Mouse (Mus musculus) ES-E14 (cell line): ENCODE measurements around the gene Olfr64.

Experiments
- MAFK ChIP-seq: IDR thresholded peaks from 2 replicates; pipeline ENCODE4 v1.6.1; 2014; ENCODE audit warnings: mild to moderate bottlenecking, low read depth, low read length, inconsistent platforms; ENCODE audit not compliant: insufficient read depth
- ZC3H11A ChIP-seq: IDR thresholded peaks from 2 replicates; pipeline ENCODE4 v1.6.1; 2012; ENCODE audit warnings: low read depth, mild to moderate bottlenecking, inconsistent platforms, low read length, borderline replicate concordance
- ZNF384 ChIP-seq: IDR thresholded peaks from 2 replicates; pipeline ENCODE4 v1.6.1; 2012; ENCODE audit warnings: low read depth, low read length, inconsistent platforms

DNA sequence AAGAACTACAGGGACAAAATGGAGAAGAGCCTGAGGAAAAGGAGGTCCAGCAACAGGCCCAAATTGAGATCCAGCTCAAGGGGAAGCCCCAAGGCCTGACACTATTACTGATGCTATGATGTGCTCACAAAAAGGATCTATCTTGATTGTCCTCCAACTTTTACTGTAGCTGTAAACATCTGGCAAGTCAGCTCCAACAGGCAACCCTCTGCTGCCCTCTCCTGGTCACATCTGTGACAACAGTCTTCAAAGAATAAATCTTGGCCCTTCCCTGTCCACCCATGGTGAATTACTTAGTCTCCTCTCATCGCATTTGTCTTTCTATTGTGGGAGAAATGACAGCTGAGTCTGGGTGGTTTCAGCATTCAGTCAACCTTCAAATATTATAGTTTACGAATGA, 48.4 kb upstream of the Olfr64 start:
- TF ChIP-seq ZC3H11A (no peak), ZNF384 (no peak), MAFK (no peak)
